Mouse (Mus musculus) G1E (cell line): ENCODE data around the gene Krtap28-10.

Source experiments
- CTCF ChIP-seq: IDR thresholded peaks from 2 replicates; pipeline ENCODE4 v1.5.1; 2012; ENCODE audit warnings: low read depth, low read length, inconsistent platforms, mixed read lengths
- GATA1 ChIP-seq: IDR thresholded peaks from 2 replicates; pipeline ENCODE4 v1.6.1; 2012; ENCODE audit warnings: borderline replicate concordance, low read length, inconsistent platforms, mixed read lengths
- POLR2AphosphoS5 ChIP-seq: IDR thresholded peaks from 2 replicates; pipeline ENCODE4 v1.6.1; 2012; ENCODE audit warnings: low read depth, low read length, inconsistent platforms; ENCODE audit not compliant: insufficient replicate concordance
- TAL1 ChIP-seq: conservative IDR thresholded peaks from 2 replicates; pipeline ENCODE4 v1.6.1; 2012; ENCODE audit warnings: low read depth, low read length, inconsistent platforms, mixed read lengths

GRCm38 (mm10) chr1:83038109-83038672, 4.1 kb downstream of the Krtap28-10 start, which contains the start of gene Slc19a3:
- no peak for TF ChIP-seq POLR2AphosphoS5
- TF ChIP-seq CTCF: no peak
- no peak for TF ChIP-seq TAL1
- no peak for TF ChIP-seq GATA1
